Mouse (Mus musculus) retina, adult 2 months (tissue): ENCODE measurements around the gene Slc25a19.

Experiments
- DNase-seq: peaks from one replicate; pipeline ENCODE4 v3.0.0-alpha.2; 2012; ENCODE audit warnings: low read depth, low spot score

The Slc25a19 gene

DNA sequence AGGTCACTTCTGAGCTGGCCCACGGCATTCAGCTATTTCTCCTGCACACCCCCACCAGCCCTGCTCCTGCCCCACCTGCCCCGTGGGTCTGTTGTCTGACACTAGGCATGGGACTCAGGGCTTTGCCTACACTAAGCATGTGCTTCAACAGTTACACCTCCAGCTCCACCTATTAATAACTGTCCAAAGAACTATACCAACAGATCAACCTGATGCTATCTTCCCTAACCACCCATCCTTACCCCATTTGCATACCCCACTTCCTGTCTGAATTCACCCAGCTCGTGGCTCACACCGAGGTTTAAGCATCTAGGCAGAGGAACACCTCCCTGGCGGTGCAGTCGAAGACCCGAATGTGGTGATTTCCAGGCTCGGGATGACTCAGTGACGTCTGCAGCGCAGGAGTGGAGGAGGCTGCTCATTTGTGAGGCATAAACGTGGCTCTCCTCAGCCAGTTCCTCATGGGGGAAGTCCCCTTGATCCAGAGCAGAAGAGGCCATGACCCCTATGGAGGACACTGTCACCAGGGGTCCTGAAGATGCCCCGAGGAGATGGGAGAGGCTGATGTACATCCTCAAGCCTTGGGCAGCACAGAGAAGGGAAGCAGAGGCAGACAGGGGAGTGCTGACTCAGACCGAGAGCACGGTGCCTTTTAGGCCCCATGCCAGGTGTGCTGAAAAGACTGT lies 13.0 kb upstream of the Slc25a19 start:
- no peak for DNase-seq

DNA sequence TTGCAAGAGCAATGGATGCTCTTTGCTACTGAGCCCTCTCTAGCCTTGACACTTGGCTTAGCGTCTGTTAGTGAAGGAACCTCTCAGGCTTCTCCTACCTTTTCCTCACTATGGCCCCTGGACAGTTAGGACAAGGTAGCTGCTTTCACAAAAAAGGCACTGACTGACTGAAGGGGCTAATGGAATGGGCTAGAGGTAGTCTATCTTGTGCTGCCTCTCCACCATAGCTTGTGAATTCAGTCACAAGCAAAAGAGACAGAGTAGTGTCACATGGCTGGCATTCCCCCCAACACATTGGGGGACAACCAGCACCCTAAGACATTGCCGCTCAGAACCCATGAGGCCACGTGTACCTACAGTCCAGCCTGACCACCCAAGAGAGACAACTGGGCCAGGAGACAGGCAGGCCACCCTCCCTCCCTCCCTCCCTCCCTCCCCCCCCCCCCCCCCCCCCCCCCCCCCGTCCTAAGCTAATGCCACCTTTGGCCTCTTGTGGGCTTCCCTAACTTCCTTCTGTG lies 12.3 kb upstream of the Slc25a19 start:
- DNase-seq = no peak

DNA sequence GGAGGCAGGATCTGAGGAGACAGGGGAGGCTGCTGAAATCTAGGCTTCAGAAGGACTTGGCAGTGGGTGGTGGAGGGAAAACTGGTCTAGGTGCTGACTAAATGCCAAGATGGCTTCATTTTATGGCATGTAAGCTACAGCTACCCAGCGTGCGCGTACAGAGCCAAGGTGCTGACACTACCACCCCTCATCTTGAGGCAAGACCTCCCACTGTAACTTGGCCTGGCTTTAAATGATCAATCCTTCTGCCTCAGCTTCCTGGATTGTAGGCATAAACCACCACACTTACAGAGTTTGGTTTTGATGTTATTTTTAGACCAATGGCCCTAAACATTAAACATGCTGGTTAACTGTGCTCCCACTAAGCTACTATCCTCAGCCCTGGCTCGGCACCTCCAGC lies 11.4 kb upstream of the Slc25a19 start:
- no peak for DNase-seq

DNA sequence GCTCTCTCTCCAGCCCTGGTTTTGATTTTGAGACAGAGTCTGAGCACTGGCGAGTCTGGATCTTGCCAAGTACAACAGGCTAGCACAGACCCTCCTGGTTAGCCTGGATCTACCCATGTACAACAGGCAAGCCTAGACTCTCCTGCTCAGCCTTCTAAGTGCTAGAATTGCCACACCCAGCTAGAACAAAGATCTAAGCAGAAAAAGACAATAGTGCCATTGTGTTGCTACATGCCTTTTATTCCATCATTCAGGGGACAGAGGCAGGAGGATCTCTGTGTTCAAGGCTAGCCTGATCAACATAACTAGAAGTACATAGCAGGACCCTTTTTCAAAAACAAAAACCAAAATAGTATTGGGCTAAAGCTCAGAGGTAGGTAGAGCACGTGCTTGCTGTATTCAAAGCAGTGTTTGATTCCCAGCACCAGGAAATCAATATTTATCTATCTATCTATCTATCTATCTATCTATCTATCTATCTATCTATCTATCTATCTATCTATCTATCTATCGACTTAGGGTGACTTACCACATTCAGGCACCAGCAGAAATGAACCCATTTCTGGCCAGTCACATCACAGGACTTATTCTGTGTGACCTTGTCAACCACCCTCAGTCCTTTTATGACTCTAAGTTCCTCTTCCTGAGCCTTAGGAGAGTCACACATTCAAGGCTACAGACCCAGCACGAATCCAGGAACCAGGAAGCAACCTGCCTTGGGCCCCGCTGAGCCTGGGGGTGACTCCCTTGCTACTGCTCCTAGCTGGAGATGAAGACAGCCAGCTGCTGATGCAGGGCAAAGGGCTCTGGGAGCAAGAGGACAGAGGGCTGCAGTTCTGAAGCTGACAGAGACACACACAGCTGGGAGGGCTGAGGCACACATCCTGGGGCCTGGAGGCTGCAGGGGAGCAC lies 10.7 kb upstream of the Slc25a19 start:
- no peak for DNase-seq

- no peak for DNase-seq
Observed at GRCm38 (mm10) chr11:115636960-115637359, 8.9 kb upstream of the Slc25a19 start.

DNA sequence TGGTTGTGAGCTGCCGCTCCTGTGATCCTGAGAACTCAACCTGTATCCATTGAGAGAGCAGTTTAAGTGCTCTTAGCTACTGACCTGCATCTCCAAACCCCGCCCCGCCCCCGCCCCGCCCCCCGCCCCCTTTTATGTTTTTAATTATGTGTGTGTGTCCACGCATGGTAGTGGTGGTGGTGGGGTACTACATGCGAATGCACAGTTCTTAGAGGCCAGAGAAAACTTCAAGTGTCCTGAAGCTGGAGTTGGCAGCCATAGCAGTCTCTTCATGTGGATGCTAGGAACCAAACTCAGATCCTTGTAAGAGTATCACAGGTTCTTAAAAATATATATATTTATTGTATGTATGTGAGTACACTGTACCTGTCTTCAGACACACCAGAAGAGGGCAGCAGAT lies 7.4 kb upstream of the Slc25a19 start:
- DNase-seq = no peak

GRCm38 (mm10) chr11:115635041-115635440 lies 6.9 kb upstream of the Slc25a19 start:
- no peak for DNase-seq

DNA sequence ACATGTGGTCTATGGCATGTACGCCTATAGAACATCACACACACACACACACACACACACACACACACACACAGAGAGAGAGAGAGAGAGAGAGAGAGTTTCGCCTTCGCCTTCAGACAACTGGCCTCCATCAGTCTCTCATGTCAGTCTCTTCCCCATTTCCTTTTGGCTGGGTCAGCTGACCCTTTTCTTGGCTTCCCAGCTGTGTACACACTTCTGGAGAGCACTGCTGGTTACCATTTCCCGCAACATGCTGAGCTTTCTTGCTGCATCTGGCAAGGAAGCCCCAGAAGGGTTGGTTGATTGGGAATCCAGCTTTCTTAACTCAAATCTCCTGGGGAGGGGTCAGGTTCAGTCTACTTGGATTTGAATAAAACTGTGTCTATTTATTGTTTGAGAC lies 6.0 kb upstream of the Slc25a19 start:
- DNase-seq = no peak

DNA sequence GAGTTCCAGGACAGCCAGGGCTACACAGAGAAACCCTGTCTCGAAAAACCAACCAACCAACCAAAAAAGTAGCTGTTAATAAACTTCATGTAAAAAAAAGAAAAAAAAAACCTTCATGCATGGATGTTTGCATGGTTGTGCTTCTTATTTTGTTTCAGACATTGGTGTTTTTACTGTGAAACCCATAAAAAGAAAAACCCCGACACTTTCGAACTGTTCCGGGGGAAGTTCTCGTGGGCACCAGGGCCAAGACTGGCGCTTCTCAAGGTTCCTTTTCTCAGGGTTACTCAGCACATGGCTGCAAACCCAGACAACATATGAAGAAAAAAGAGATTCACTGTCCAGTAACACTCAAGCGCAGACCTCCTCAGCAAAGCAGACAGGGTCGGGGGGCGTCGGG lies 4.8 kb upstream of the Slc25a19 start:
- no peak for DNase-seq

GRCm38 (mm10) chr11:115632247-115632646 lies 4.2 kb upstream of the Slc25a19 start:
- DNase-seq = no peak

DNA sequence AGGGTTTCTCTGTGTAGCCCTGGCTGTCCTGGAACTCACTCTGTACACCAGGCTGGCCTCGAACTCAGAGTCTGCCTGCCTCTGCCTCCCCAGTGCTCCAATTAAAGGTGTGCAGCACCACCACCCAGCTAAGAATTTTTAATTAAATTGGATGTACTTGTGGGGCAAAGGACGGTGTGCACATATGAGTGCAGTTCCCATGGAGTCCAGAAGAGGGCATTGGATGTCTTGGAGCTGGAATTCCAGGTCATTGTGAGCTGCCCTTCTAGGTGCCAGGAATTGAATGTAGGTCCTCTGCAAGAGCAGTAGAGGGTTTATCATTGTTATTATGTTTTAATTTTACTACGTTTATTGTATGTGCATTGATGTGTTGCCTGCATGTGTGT lies 3.4 kb upstream of the Slc25a19 start:
- DNase-seq = no peak

- no peak for DNase-seq
Observed at GRCm38 (mm10) chr11:115630532-115631504, 2.7 kb upstream of the Slc25a19 start.

GRCm38 (mm10) chr11:115629734-115630531 lies 1.8 kb upstream of the Slc25a19 start:
- no peak for DNase-seq

DNA sequence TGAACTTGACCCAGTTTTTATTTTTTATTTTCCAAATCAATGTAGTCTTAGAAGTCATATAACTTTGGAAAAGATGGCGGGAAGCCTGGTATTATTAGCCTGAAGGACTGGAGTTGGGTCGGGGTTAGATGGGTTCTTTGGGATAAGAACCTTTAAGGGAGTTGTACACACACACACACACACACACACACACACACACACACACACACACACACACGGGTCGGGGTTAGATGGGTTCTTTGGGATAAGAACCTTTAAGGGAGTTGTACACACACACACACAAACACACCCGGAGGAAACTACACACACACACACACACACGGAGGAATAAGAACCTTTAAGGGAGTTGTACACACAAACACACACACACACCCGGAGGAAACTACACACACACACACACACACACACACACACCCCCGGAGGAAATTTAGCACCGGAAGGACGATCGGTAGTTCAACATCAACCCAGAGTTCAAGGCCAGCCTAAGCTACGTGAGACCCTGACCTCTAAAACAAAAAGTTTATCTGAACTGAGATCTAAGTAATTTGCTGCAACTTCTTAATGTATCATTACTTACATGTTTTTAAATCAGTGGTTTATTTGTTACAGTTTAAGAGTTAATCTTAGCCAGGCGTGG lies 488 bp upstream of the Slc25a19 start:
- no peak for DNase-seq

GRCm38 (mm10) chr11:115626824-115627616 lies 1.1 kb downstream of the Slc25a19 start:
- no peak for DNase-seq

DNA sequence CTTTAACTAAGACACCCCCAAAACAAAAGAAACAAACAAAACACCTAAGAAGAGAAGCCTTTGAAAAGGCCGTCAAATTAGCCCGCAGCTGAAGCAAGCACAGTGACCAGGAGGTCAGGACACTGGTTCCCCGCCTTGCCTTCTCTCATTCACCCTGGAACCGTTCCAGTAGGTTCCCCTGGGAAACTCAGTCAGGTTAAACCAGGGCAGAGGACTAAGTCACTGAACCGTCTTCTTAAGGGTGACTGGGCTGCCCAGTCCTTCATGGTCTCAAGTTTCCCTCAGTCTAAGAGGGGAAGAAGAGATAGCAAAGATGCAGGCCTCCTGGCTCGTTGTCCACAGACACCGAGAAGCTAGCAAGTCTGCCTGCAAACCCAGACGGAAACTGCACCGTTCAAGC lies 2.2 kb downstream of the Slc25a19 start:
- no peak for DNase-seq

- no peak for DNase-seq
Observed at GRCm38 (mm10) chr11:115623487-115624070, 4.5 kb downstream of the Slc25a19 start.

DNA sequence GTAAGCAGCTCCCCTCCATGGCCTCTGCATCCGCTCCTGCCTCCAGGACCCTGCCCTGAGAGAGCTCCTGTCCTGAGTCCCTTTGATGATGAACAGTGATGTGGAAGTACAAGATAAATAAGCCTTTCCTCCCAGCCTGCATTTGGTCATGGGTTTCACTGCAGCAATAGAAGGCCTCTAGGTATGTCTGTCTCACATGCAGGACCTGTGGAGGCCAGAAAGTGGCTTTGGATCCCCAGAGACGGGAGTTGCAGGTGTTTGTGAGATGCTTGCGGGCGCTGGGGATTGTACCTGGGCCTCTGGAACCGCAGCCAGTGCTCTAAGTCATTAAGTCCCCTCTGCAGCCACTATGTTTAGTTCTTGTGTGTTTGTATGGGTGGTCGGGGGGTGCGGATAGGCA lies 8.1 kb downstream of the Slc25a19 start:
- DNase-seq = no peak
